Mouse (Mus musculus) spleen, adult 10 weeks (tissue): ENCODE measurements around the gene Eya4. TPM values are rescaled to one million over a fixed set of nuclear protein-coding genes. Genes with fewer than 3 reads are reported as not detected.

Experiments
- polyA plus RNA-seq: library from polyadenylated mRNA; stranded (reverse); fragments of 350-450 nt; fragmentation: Illumina TruSeq; extraction: RNeasy Lipid Tissue Mini Kit (QIAGEN cat#74804); gene quantifications from one replicate; pipeline ENCODE4 v1.2.3, GENCODE M21; 2015; ENCODE audit warnings: low replicate concordance; ENCODE audit not compliant: insufficient read depth

Eya4 gene
- 0.06 TPM for polyA plus RNA-seq

GRCm38 (mm10) chr10:23350011-23350911 is at the start of gene Eya4:
TSS of gene Eya4 (minus strand) at chr10:23350786.

